Mouse (Mus musculus) ES-E14 (cell line): Measurements from ENCODE around the gene Rfx4.

Source experiments
- CHD2 ChIP-seq: IDR thresholded peaks from 2 replicates; pipeline ENCODE4 v1.6.1; 2014; ENCODE audit warnings: mild to moderate bottlenecking, low read depth, low read length, inconsistent platforms
- HCFC1 ChIP-seq: IDR thresholded peaks from 2 replicates; pipeline ENCODE4 v1.6.1; 2012; ENCODE audit warnings: low read length, inconsistent platforms, borderline replicate concordance; ENCODE audit not compliant: insufficient read depth
- MAFK ChIP-seq: IDR thresholded peaks from 2 replicates; pipeline ENCODE4 v1.6.1; 2014; ENCODE audit warnings: mild to moderate bottlenecking, low read depth, low read length, inconsistent platforms; ENCODE audit not compliant: insufficient read depth
- ZC3H11A ChIP-seq: IDR thresholded peaks from 2 replicates; pipeline ENCODE4 v1.6.1; 2012; ENCODE audit warnings: low read depth, mild to moderate bottlenecking, inconsistent platforms, low read length, borderline replicate concordance
- ZNF384 ChIP-seq: IDR thresholded peaks from 2 replicates; pipeline ENCODE4 v1.6.1; 2012; ENCODE audit warnings: low read depth, low read length, inconsistent platforms

- TF ChIP-seq MAFK (no peak), ZNF384 (no peak), ZC3H11A (no peak), HCFC1 (no peak), CHD2 (no peak)
These were observed 64.4 kb downstream of the Rfx4 start for GRCm38 (mm10) chr10:84820230-84820629.
